Mouse (Mus musculus): ENCODE measurements at regions not wholly inside any gene's neighbourhood (a gene's known extent, or its start where the extent isn't known, plus 50 kb on each side); places are given as distances from the start of the nearest gene placed in this dataset.
A peak's percentile ranks its signal among the peaks of the same experiment; 100 is the strongest.

- H3K27ac ChIP-seq (ENCODE audit: insufficient read depth, low read depth, low read length, poor library complexity, severe bottlenecking), result no peak overlapping the region
- no peak for DNase-seq (ENCODE audit: low read depth, low spot score)
- TF ChIP-seq MAFK (IDR thresholded peaks at IDR 0.05; ENCODE audit: insufficient read depth, low read depth, low read length) (no peak), ZC3H11A (IDR thresholded peaks at IDR 0.05; ENCODE audit: borderline replicate concordance, low read depth, low read length) (no peak), HCFC1 (IDR thresholded peaks at IDR 0.05; ENCODE audit: borderline replicate concordance, insufficient read depth, low read length) (no peak), ZNF384 (IDR thresholded peaks at IDR 0.05; ENCODE audit: low read depth, low read length) (no peak), CHD2 (IDR thresholded peaks at IDR 0.05; ENCODE audit: low read depth, low read length) (no peak)
Measured at GRCm38 (mm10) chr1:12623158-12623557, 1209.3 kb downstream of the A830018L16Rik start.

GRCm38 (mm10) chr1:12633049-12633448 lies 1219.1 kb downstream of the A830018L16Rik start:
- in situ Hi-C loops (cut with MboI; ENCODE audit: low sequenced_read_pairs in 2 of 2, unreplicated experiment in 2 of 2), result no loop called here
- Histone ChIP-seq H3K4me3 (ENCODE audit: insufficient read depth in 1 of 2, low read depth in 1 of 2, low read length in 2 of 2, poor library complexity in 1 of 2, severe bottlenecking in 1 of 2) (no peak overlapping the region), H3K36me3 (ENCODE audit: control insufficient read depth, insufficient read depth, low read length, poor library complexity, severe bottlenecking) (no peaks in the 10 kb centered on the region), H3K9ac (ENCODE audit: insufficient read depth, low read depth, low read length, poor library complexity, severe bottlenecking) (no peak overlapping the region), H3K4me1 (ENCODE audit: control insufficient read depth in 2 of 2, insufficient read depth in 2 of 2, low read length in 2 of 2, poor library complexity in 1 of 2) (peaks cover 0 to 7% of the 10 kb centered on the region in 2 experiments; a peak in 1 of 4 replicates), H3K9me3 (ENCODE audit: control insufficient read depth, insufficient read depth, low read depth, low read length) (no peaks in the 10 kb centered on the region), H3K27ac (ENCODE audit: insufficient read depth, low read depth, low read length, poor library complexity, severe bottlenecking) (no peak overlapping the region)
- DNase-seq (ENCODE audit: low read depth, low spot score), result no peak
- no peak for TF ChIP-seq ZNF384 (IDR thresholded peaks at IDR 0.05; ENCODE audit: low read depth, low read length)
- TF ChIP-seq CHD2 (IDR thresholded peaks at IDR 0.05; ENCODE audit: low read depth, low read length), result no peak
- no peak for TF ChIP-seq HCFC1 (IDR thresholded peaks at IDR 0.05; ENCODE audit: borderline replicate concordance, insufficient read depth, low read length)
- no peak for TF ChIP-seq ZC3H11A (IDR thresholded peaks at IDR 0.05; ENCODE audit: borderline replicate concordance, low read depth, low read length)
- TF ChIP-seq MAFK (IDR thresholded peaks at IDR 0.05; ENCODE audit: insufficient read depth, low read depth, low read length), result no peak

More at GRCm38 (mm10) chr1:12623158-12623557, 1209.3 kb downstream of the A830018L16Rik start:
- H3K36me3 ChIP-seq (ENCODE audit: control insufficient read depth, insufficient read depth, low read length, poor library complexity, severe bottlenecking), result no peaks in the 10 kb centered on the region
- no peaks in the 10 kb centered on the region for H3K9me3 ChIP-seq (ENCODE audit: control insufficient read depth, insufficient read depth, low read depth, low read length)
- no peak overlapping the region for H3K4me3 ChIP-seq (ENCODE audit: insufficient read depth in 1 of 2, low read depth in 1 of 2, low read length in 2 of 2, poor library complexity in 1 of 2, severe bottlenecking in 1 of 2)
- no peak overlapping the region for H3K9ac ChIP-seq (ENCODE audit: insufficient read depth, low read depth, low read length, poor library complexity, severe bottlenecking)
- in situ Hi-C loops (cut with MboI; ENCODE audit: low sequenced_read_pairs in 2 of 2, unreplicated experiment in 2 of 2), result no loop called here
- no peaks in the 10 kb centered on the region for H3K4me1 ChIP-seq (ENCODE audit: control insufficient read depth in 2 of 2, insufficient read depth in 2 of 2, low read length in 2 of 2, poor library complexity in 1 of 2)

- no peak overlapping the region for H3K27ac ChIP-seq (ENCODE audit: insufficient read depth, low read depth, low read length, poor library complexity, severe bottlenecking)
- DNase-seq (ENCODE audit: low read depth, low spot score), result peak; percentile 26
- TF ChIP-seq HCFC1 (IDR thresholded peaks at IDR 0.05; ENCODE audit: borderline replicate concordance, insufficient read depth, low read length) (no peak), MAFK (IDR thresholded peaks at IDR 0.05; ENCODE audit: insufficient read depth, low read depth, low read length) (no peak), ZC3H11A (IDR thresholded peaks at IDR 0.05; ENCODE audit: borderline replicate concordance, low read depth, low read length) (no peak), ZNF384 (IDR thresholded peaks at IDR 0.05; ENCODE audit: low read depth, low read length) (no peak), CHD2 (IDR thresholded peaks at IDR 0.05; ENCODE audit: low read depth, low read length) (no peak)
- H3K4me1 ChIP-seq (ENCODE audit: control insufficient read depth in 2 of 2, insufficient read depth in 2 of 2, low read length in 2 of 2, poor library complexity in 1 of 2), result peaks cover 0 to 7% of the 10 kb centered on the region in 2 experiments; a peak in 1 of 4 replicates
- H3K9me3 ChIP-seq (ENCODE audit: control insufficient read depth, insufficient read depth, low read depth, low read length), result no peaks in the 10 kb centered on the region
- H3K36me3 ChIP-seq (ENCODE audit: control insufficient read depth, insufficient read depth, low read length, poor library complexity, severe bottlenecking), result no peaks in the 10 kb centered on the region
- H3K9ac ChIP-seq (ENCODE audit: insufficient read depth, low read depth, low read length, poor library complexity, severe bottlenecking), result no peak overlapping the region
- in situ Hi-C loops (cut with MboI; ENCODE audit: low sequenced_read_pairs in 2 of 2, unreplicated experiment in 2 of 2), result no loop called here
- no peak overlapping the region for H3K4me3 ChIP-seq (ENCODE audit: insufficient read depth in 1 of 2, low read depth in 1 of 2, low read length in 2 of 2, poor library complexity in 1 of 2, severe bottlenecking in 1 of 2)
Measured at GRCm38 (mm10) chr1:12636326-12637147, 1222.6 kb downstream of the A830018L16Rik start.

GRCm38 (mm10) chr1:12640983-12641382 lies 1227.1 kb downstream of the A830018L16Rik start:
- Histone ChIP-seq H3K9me3 (ENCODE audit: control insufficient read depth, insufficient read depth, low read depth, low read length) (no peaks in the 10 kb centered on the region), H3K9ac (ENCODE audit: insufficient read depth, low read depth, low read length, poor library complexity, severe bottlenecking) (no peak overlapping the region), H3K4me3 (ENCODE audit: insufficient read depth in 1 of 2, low read depth in 1 of 2, low read length in 2 of 2, poor library complexity in 1 of 2, severe bottlenecking in 1 of 2) (no peak overlapping the region), H3K36me3 (ENCODE audit: control insufficient read depth, insufficient read depth, low read length, poor library complexity, severe bottlenecking) (no peaks in the 10 kb centered on the region), H3K27ac (ENCODE audit: insufficient read depth, low read depth, low read length, poor library complexity, severe bottlenecking) (no peak overlapping the region), H3K4me1 (ENCODE audit: control insufficient read depth in 2 of 2, insufficient read depth in 2 of 2, low read length in 2 of 2, poor library complexity in 1 of 2) (peaks cover 0 to 7% of the 10 kb centered on the region in 2 experiments; a peak in 1 of 4 replicates)
- no peak for TF ChIP-seq ZC3H11A (IDR thresholded peaks at IDR 0.05; ENCODE audit: borderline replicate concordance, low read depth, low read length)
- TF ChIP-seq HCFC1 (IDR thresholded peaks at IDR 0.05; ENCODE audit: borderline replicate concordance, insufficient read depth, low read length), result no peak
- no peak for TF ChIP-seq ZNF384 (IDR thresholded peaks at IDR 0.05; ENCODE audit: low read depth, low read length)
- no peak for TF ChIP-seq CHD2 (IDR thresholded peaks at IDR 0.05; ENCODE audit: low read depth, low read length)
- no peak for TF ChIP-seq MAFK (IDR thresholded peaks at IDR 0.05; ENCODE audit: insufficient read depth, low read depth, low read length)
- DNase-seq (ENCODE audit: low read depth, low spot score), result no peak
- in situ Hi-C loops (cut with MboI; ENCODE audit: low sequenced_read_pairs in 2 of 2, unreplicated experiment in 2 of 2), result no loop called here
